Mouse (Mus musculus) midbrain, embryonic 15.5 days (tissue): ENCODE results near the gene Zbed5. TPM values are rescaled to one million over a fixed set of nuclear protein-coding genes. Genes with fewer than 3 reads are reported as not detected.
"Not testable (repeated sequence)": the region's sequence is repeated elsewhere in the genome, so short reads cannot be mapped to it uniquely, and the experiment has no call there.

Experiments used
- ATAC-seq: fragments of 200-750 bp; cut with Nextera tagmentation; replicated peaks from 2 replicates; pipeline ENCODE4 v1.8.0; 2017; ENCODE audit warnings: moderate TSS enrichment
- H3K27ac ChIP-seq: fragments of 300-500 bp; sonication (generic); 2 replicates; pipeline ENCODE4 v1.5.1; 2015; ENCODE audit warnings: mild to moderate bottlenecking, inconsistent platforms
- H3K27me3 ChIP-seq: fragments of 300-500 bp; sonication (generic); replicated peaks from 2 replicates; pipeline ENCODE4 v1.6.1; 2015; ENCODE audit warnings: inconsistent platforms
- H3K36me3 ChIP-seq: fragments of 300-500 bp; sonication (generic); replicated peaks from 2 replicates; pipeline ENCODE4 v1.6.1; 2015; ENCODE audit warnings: inconsistent platforms
- H3K4me1 ChIP-seq: fragments of 300-500 bp; sonication (generic); 2 replicates; pipeline ENCODE4 v1.6.1; 2015; ENCODE audit warnings: inconsistent platforms
- H3K4me2 ChIP-seq: fragments of 300-500 bp; sonication (generic); 2 replicates; pipeline ENCODE4 v1.6.1; 2015; ENCODE audit warnings: inconsistent platforms, mild to moderate bottlenecking, moderate library complexity
- H3K4me3 ChIP-seq: fragments of 300-500 bp; sonication (generic); 2 replicates; pipeline ENCODE4 v1.5.1; 2015; ENCODE audit warnings: mild to moderate bottlenecking, inconsistent platforms
- H3K9ac ChIP-seq: fragments of 300-500 bp; sonication (generic); 2 replicates; pipeline ENCODE4 v1.6.1; 2015; ENCODE audit warnings: mild to moderate bottlenecking, inconsistent platforms
- H3K9me3 ChIP-seq: fragments of 300-500 bp; sonication (generic); 2 replicates; pipeline ENCODE4 v1.6.1; 2016; ENCODE audit warnings: inconsistent platforms
- WGBS: fragments of 180-500 bp; shearing (Covaris S2); methylation state at CpG from one replicate; pipeline ENCODE4 v1.1.7; 2015; ENCODE audit warnings: mixed read lengths; 5-methylcytosine and 5-hydroxymethylcytosine counted together
- polyA plus RNA-seq: library from polyadenylated mRNA; unstranded; fragments of >200 nt; fragmentation: Nextera tagmentation; extraction: Ambion mirVana; gene quantifications from 2 replicates; pipeline ENCODE4 v1.2.1, GENCODE M21; 2015

Zbed5 gene
- polyA plus RNA-seq, 1 experiment from 2014 or later = 17.3 TPM

GRCm38 (mm10) chr5:129915491-129915890, 20.0 kb downstream of the Zbed5 start:
- H3K27me3 ChIP-seq, H3K4me3 ChIP-seq, H3K9me3 ChIP-seq, H3K36me3 ChIP-seq, H3K4me2 ChIP-seq, H3K27ac ChIP-seq, H3K9ac ChIP-seq, ATAC-seq, H3K4me1 ChIP-seq: not testable (repeated sequence)
- 87% methylated on average over 11 of the region's 11 CpGs for WGBS

- WGBS = 93% methylated on average over 24 of the region's 24 CpGs
- Histone ChIP-seq H3K36me3 (no peaks in the 10 kb centered on the region), H3K9ac (no peak overlapping the region), H3K4me3 (no peak overlapping the region), H3K27ac (no peak overlapping the region), H3K4me1 (no peaks in the 10 kb centered on the region), H3K27me3 (no peaks in the 10 kb centered on the region), H3K9me3 (no peaks in the 10 kb centered on the region), H3K4me2 (no peak overlapping the region)
- ATAC-seq = no peak
Measured at GRCm38 (mm10) chr5:129918065-129918651, 22.6 kb downstream of the Zbed5 start.

DNA sequence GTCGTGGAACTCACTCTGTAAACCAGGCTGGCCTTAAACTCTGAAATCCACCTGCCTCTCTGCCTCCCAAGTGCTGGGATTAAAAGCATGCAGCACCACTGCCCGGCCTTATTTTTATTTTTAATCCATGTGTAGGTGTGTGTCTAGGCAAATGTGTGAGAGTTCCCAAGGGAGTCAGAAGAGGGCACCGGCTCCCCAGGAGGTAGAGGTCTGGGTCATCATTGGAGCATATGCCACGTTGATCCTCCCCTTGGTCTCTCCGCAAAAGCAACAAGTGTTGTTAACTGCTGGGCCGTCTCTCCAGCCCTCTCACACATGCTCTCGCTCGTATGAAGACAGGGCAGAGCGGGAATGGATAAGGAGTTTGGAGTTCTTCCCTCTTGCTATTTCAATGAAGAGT, 23.2 kb downstream of the Zbed5 start:
- Histone ChIP-seq H3K9me3 (no peaks in the 10 kb centered on the region), H3K4me3 (no peak overlapping the region), H3K4me1 (no peaks in the 10 kb centered on the region), H3K9ac (no peak overlapping the region), H3K36me3 (no peaks in the 10 kb centered on the region), H3K27me3 (no peaks in the 10 kb centered on the region), H3K4me2 (no peak overlapping the region), H3K27ac (no peak overlapping the region)
- 81% methylated on average over 9 of the region's 9 CpGs for WGBS
- ATAC-seq = no peak

DNA sequence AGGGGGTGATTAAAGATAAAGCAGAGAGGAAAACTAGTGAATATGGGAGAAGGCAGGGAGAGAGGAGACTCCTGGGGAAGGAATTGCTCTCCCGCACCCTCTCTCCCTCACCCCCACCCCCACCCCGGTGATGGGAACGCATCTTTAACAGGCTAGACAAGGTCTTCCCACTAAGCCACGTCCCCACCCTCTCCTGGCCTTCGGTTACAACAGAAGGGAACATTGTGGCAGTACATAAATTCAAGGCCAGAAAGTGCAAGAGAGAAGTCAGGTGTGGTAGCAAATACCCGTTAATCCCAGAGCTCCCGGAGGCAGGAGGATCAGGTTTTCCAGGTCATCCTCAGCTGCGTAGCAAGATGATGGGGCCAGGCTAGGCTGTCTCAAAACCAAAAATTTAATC, 23.8 kb downstream of the Zbed5 start:
- 69% methylated on average over 8 of the region's 8 CpGs for WGBS
- Histone ChIP-seq H3K4me1 (no peaks in the 10 kb centered on the region), H3K27me3 (no peaks in the 10 kb centered on the region), H3K27ac (no peak overlapping the region), H3K4me3 (no peak overlapping the region), H3K9ac (no peak overlapping the region), H3K4me2 (no peak overlapping the region), H3K36me3 (no peaks in the 10 kb centered on the region), H3K9me3 (no peaks in the 10 kb centered on the region)
- no peak for ATAC-seq

DNA sequence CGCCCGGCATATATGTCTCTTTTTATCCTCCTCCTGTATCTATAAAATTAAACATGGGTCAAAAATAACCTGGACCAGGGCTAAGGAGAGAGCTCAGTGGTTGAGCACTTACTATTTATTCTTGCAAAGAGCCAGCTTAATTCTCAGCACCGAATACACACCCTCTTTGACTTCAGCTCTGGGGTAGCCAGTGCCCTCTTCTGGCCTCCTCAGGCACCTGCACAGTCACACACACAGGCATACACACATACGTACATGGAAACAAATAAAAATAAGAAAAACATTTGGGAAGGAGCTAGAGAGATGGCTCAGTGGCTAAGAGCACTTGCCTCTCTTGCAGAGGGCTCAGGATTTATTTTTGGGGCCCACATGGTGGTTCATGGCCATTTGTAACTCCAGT, 26.4 kb downstream of the Zbed5 start:
- H3K4me2 ChIP-seq = no peak overlapping the region
- 92% methylated on average over 4 of the region's 4 CpGs for WGBS
- no peaks in the 10 kb centered on the region for H3K36me3 ChIP-seq
- no peak overlapping the region for H3K4me3 ChIP-seq
- H3K4me1 ChIP-seq = no peaks in the 10 kb centered on the region
- H3K9me3 ChIP-seq = no peaks in the 10 kb centered on the region
- ATAC-seq = no peak
- no peaks in the 10 kb centered on the region for H3K27me3 ChIP-seq
- H3K9ac ChIP-seq = no peak overlapping the region
- no peak overlapping the region for H3K27ac ChIP-seq

DNA sequence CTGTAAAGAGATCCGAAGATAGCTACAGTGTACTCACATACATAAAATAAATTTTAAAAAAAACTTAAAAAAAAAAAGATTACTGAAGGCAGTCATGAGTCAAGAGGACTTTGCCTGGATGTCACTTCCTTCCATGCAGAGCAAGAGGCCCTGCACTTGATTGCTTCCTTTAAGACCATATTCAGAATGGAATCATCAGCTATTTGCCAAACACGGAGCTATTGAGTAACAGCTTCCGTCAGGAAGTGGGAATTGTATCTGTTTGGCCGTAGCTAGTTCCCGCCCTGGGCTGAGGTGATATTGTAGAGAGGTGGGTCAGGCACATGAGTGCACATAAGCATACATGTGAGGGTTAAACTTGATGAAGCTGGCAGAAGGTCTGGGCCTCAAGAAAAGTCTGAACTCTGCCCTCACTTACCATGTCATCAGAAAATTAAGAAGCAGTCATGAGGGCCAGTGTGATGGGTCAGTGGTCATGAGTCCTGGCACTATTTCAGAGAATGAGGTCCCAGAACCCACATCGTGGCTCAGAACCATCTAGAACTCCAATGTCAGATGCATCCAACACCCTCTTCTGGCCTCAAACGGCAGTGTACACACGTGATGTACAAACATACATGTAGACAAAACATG, 29.4 kb downstream of the Zbed5 start:
- Histone ChIP-seq H3K9me3 (no peaks in the 10 kb centered on the region), H3K36me3 (no peaks in the 10 kb centered on the region), H3K4me1 (no peaks in the 10 kb centered on the region), H3K27me3 (no peaks in the 10 kb centered on the region), H3K9ac (no peak overlapping the region), H3K4me3 (no peak overlapping the region), H3K4me2 (no peak overlapping the region), H3K27ac (no peak overlapping the region)
- WGBS = 89% methylated on average over 8 of the region's 8 CpGs
- no peak for ATAC-seq

DNA sequence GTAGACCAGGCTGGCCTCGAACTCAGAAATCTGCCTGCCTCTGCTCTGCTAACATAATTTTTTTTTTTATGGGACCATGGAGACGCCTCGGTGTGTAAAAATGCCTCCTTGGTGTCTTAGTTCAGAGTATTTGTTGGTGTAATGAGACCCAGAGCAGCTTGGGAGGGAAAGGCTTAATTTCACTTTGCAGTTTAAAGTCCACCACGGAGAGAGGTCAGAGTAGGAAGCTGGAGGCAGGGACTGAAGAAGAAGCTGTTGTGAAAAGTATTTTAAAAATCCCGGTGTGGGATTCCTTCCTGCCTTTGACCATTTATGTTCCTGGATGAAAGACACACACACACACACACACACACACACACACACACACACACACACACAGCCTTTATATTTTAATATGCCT, 30.4 kb downstream of the Zbed5 start:
- Histone ChIP-seq H3K9me3 (no peaks in the 10 kb centered on the region), H3K36me3 (no peaks in the 10 kb centered on the region), H3K27me3 (no peaks in the 10 kb centered on the region), H3K4me2 (no peak overlapping the region), H3K27ac (no peak overlapping the region), H3K4me3 (no peak overlapping the region), H3K9ac (no peak overlapping the region), H3K4me1 (no peaks in the 10 kb centered on the region)
- no peak for ATAC-seq
- 77% methylated on average over 5 of the region's 5 CpGs for WGBS

GRCm38 (mm10) chr5:129929924-129930855, 34.7 kb downstream of the Zbed5 start:
- Histone ChIP-seq H3K27me3 (no peaks in the 10 kb centered on the region), H3K9ac (no peak overlapping the region), H3K9me3 (no peaks in the 10 kb centered on the region), H3K36me3 (no peaks in the 10 kb centered on the region), H3K27ac (no peak overlapping the region), H3K4me3 (no peak overlapping the region), H3K4me1 (no peaks in the 10 kb centered on the region), H3K4me2 (no peak overlapping the region)
- ATAC-seq = no peak
- 54% methylated on average over 9 of the region's 9 CpGs for WGBS

DNA sequence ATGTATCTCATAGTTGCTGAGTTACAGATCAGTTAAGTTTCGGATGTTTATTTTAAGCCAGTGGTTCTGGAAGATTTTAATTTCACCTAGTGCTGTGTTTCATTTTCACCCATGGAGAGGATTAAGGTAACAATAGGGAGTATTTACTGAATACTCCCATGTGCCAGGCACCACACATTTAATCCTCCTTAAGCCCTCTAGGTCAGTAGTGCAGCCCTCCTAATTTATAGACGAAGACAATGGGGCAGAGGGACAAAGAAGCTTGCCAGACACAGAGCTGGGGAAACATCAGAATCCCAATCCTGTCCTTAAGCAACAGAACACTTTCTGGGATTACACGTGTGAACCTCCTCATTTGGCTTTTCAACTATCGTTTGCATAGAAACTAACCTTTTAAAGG, 41.4 kb downstream of the Zbed5 start:
- H3K36me3 ChIP-seq = no peaks in the 10 kb centered on the region
- H3K4me2 ChIP-seq = no peak overlapping the region
- H3K9ac ChIP-seq = no peak overlapping the region
- no peaks in the 10 kb centered on the region for H3K27me3 ChIP-seq
- WGBS = 16% methylated on average over 4 of the region's 4 CpGs
- ATAC-seq = no peak
- H3K9me3 ChIP-seq = no peaks in the 10 kb centered on the region
- H3K27ac ChIP-seq = no peak overlapping the region
- no peak overlapping the region for H3K4me3 ChIP-seq
- no peaks in the 10 kb centered on the region for H3K4me1 ChIP-seq

GRCm38 (mm10) chr5:129940281-129940680, 44.8 kb downstream of the Zbed5 start:
- no peaks in the 10 kb centered on the region for H3K36me3 ChIP-seq
- no peaks in the 10 kb centered on the region for H3K27me3 ChIP-seq
- no peak for ATAC-seq
- WGBS = 61% methylated on average over 2 of the region's 2 CpGs
- H3K4me1 ChIP-seq = peaks cover 11% of the 10 kb centered on the region
- no peak overlapping the region for H3K27ac ChIP-seq
- H3K9ac ChIP-seq = no peak overlapping the region
- H3K9me3 ChIP-seq = no peaks in the 10 kb centered on the region
- H3K4me3 ChIP-seq = no peak overlapping the region
- H3K4me2 ChIP-seq = no peak overlapping the region

DNA sequence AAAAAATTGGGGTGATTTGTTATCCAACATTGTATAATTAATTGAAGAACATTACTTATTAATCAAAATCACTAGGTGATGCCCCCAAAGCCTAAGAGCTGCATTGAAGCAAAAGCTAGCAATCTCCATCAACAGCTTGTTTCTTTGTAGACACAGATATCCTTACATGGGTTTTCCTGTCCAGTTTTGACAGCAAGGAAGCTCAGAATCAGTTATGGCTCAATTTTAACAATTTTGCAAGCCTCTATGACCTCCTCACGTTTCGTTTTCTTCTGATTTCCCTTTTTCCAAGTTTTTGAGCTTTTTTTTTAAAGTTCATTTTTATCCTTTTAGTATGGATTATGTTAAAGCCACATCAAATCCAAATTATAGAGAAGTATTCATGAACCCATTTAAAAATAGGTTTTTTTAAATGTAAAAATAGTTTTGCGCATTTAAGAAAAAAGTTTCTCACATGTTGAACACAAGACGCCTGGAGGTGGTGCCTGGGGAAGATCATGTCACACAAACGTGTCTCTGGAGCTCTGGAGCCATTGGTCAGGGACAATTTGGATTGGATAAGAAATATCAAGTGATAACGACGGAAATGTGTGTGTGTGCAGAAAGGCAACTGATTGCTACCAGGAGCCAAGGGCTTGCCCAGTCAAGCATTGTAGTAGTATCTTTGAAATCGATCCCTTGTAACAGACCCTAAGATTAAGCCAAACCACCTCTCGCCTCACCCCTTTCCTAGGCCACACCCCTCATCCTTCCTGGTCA, 45.4 kb downstream of the Zbed5 start:
- Histone ChIP-seq H3K36me3 (no peaks in the 10 kb centered on the region), H3K4me1 (peaks cover 11% of the 10 kb centered on the region), H3K4me3 (peak overlapping the region; percentile 58), H3K27me3 (no peaks in the 10 kb centered on the region), H3K27ac (peak overlapping the region; percentile 77), H3K9me3 (no peaks in the 10 kb centered on the region), H3K4me2 (peak overlapping the region; percentile 53), H3K9ac (peak overlapping the region; percentile 35)
- no peak for ATAC-seq
- WGBS = 9% methylated on average over 9 of the region's 9 CpGs

GRCm38 (mm10) chr5:129941495-129942045, 46.0 kb downstream of the Zbed5 start, which contains the start of gene Vkorc1l1:
Gene Vkorc1l1 (plus strand): TSS chr5:129941970.
- peaks cover 11% of the 10 kb centered on the region for H3K4me1 ChIP-seq
- ATAC-seq = peak; percentile 96
- H3K9me3 ChIP-seq = no peaks in the 10 kb centered on the region
- H3K4me2 ChIP-seq = peak within 1 kb of the TSS; percentile 77
- H3K4me3 ChIP-seq = peak within 1 kb of the TSS; percentile 58
- no peaks in the 10 kb centered on the region for H3K36me3 ChIP-seq
- WGBS = under 1% methylated on average over 58 of the region's 59 CpGs
- peak within 1 kb of the TSS; percentile 77 for H3K27ac ChIP-seq
- peak within 1 kb of the TSS; percentile 58 for H3K9ac ChIP-seq
- no peaks in the 10 kb centered on the region for H3K27me3 ChIP-seq
